Mouse (Mus musculus) CD4-positive, CD25-positive, alpha-beta regulatory T cell, adult 9 weeks (primary cell): Measurements from ENCODE around the gene Slc35c2. TPM values are rescaled to one million over a fixed set of nuclear protein-coding genes. Genes with fewer than 3 reads are reported as not detected.

Experiments used
- polyA plus RNA-seq: library from polyadenylated mRNA; unstranded; fragments of 100-300 nt; shearing (Covaris generic); gene quantifications from one replicate; pipeline ENCODE4 v1.2.1, GENCODE M21; 2017

Gene Slc35c2
- 78.7 TPM for polyA plus RNA-seq

DNA sequence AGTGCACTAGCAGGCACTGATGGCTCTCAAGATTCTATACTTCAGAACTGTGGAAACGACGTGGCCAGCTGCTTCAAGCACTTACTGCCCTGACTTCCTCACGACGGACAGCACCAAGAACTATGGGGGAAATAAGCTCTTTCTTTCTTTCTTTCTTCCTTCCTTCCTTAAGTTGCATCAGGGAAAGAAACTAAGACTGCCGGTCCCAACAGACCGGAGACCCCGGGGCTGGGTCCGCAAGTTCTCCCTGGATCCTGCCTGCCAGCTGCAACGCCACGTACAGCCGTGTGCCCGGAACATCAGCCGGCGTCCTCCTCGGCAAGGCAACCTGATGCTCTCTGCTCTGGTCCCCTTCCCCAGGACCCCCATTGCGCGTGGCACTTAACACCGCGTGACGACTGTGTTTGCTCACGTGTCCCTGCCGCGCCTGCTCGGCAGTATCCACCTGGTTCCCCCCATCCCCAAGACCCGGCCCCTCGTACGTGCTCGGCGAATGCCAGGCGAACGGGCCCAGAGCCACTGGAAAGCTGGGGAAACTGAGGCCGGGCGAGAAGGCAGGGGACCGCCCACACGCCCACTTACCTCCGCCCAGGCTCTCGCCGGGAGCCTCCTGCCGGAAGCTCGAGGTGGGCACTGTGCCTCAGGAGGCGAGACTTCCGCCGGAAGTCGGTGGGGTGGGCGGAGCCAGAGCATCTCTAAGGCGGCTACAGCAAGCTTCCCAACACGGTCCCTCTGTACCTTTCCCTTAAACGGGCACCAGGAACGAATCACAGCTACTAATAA, at the start of gene Slc35c2:
Gene Slc35c2 (minus strand): TSS at position 668 of the 783 bp plus-strand sequence.

DNA sequence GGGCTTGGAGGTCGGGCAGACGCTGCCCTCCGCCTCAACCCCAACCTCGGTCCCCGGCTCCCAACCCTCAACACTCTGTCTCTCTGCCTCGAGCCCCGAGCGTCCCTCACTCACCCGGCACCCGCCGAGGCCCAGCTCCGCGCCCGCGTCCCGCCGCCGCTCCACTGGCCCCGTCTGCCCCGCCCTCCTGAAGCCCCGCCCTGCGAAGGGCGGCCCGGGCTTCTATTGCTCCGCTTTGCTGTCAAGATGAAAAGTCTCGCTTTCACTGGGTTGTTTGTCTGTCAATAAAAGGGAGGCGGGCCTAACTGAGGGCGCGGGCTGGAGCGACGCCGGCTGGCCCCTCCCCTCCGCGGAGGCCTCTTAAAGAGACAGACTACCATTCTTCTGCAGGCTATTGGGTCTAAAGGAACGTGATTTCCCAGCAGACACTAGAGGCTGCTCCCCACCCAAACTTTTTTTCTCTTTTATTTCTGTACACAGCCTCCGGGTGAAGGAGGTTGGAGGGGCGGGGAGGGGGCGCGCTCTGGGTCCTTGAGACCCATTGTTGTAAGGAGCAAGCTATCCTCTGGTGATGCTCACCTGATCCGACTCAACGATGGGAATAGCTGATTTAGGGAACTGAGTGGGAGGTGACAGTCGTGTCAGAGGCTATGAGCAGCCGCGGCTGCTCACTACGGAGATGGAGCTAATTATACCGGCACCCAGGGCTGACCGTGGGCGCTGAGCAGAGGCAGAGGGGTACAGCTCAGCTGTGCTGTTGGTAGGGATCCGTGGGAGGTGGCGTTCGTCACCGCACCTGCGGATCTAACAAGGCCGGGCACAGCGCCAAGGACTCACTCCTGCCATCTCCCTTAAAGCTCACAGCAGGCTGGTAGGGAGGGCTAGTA, 38.9 kb upstream of the Slc35c2 start, which contains the start of gene Elmo2:
Gene Elmo2 (minus strand): TSS at position 176 of the 887 bp plus-strand sequence.

DNA sequence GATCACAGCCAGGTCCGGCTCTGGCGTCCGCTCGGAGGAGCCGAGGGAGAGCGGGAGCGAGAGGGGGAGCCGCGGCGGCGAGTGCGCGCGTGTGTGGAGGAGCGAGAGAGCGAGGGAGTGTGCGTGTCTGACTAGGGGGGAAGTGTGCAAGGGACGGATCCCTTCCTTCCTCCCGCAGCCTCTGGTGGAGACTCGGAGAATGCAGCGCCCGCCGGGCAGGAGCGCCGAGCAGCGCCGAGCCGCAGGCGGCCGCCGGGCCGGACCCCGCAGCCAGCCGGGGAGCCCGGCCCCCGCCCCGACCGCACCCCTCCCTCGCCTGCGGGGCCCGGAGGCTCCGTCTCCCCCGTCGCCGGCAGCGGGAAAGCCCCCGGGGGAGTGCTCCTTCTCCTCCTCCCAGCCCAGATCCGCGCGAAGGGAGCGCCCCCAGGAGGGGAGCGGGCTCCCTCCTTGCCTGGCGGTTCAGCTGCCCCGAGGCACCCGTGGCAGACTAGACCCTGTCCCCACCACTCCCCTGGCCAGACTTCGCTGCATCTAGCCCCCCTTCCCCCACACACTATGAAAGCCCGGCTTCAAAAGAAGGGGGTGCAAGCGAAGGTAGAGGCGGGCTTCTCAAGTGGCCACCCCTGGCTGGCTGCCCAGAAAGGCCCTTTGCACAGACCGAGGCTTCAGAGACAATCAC, 52.9 kb downstream of the Slc35c2 start, which contains the start of gene Cdh22:
Gene Cdh22 (minus strand): TSS at position 241 of the 679 bp plus-strand sequence.

Other genes with a start within 250 kb of the Slc35c2 start
- gene Cd40, start 232.2 kb downstream of the Slc35c2 start, polyA plus RNA-seq: 0.40 TPM
- not detected for gene 1700025C18Rik, start 197.1 kb downstream of the Slc35c2 start, polyA plus RNA-seq
- gene Cdh22, start 53.0 kb downstream of the Slc35c2 start, polyA plus RNA-seq: not detected
- gene Elmo2, start 38.6 kb upstream of the Slc35c2 start, polyA plus RNA-seq: 54.3 TPM
- not detected for gene Zfp663, start 80.9 kb upstream of the Slc35c2 start, polyA plus RNA-seq
- gene Zfp334, start 100.4 kb upstream of the Slc35c2 start, polyA plus RNA-seq: not detected
- gene Ocstamp, start 112.5 kb upstream of the Slc35c2 start, polyA plus RNA-seq: not detected
- gene Slc13a3, start 185.4 kb upstream of the Slc35c2 start, polyA plus RNA-seq: 0.25 TPM
- 4.0 TPM for gene Trp53rka, start 205.5 kb upstream of the Slc35c2 start, polyA plus RNA-seq
- gene Slc2a10, start 215.9 kb upstream of the Slc35c2 start, polyA plus RNA-seq: not detected